Mouse (Mus musculus) E14TG2a.4 (cell line): ENCODE results near the gene Prg3.

Experiments used
- CTCF ChIP-seq: conservative IDR thresholded peaks from 2 replicates; pipeline ENCODE4 v1.5.1; 2014; ENCODE audit warnings: low read length
- NANOG ChIP-seq: IDR thresholded peaks from 2 replicates; pipeline ENCODE4 v1.6.1; 2014; ENCODE audit warnings: borderline replicate concordance, low read length, mixed read lengths
- POU5F1 ChIP-seq: IDR thresholded peaks from 2 replicates; pipeline ENCODE4 v1.6.1; 2014; ENCODE audit warnings: low read length, borderline replicate concordance

DNA sequence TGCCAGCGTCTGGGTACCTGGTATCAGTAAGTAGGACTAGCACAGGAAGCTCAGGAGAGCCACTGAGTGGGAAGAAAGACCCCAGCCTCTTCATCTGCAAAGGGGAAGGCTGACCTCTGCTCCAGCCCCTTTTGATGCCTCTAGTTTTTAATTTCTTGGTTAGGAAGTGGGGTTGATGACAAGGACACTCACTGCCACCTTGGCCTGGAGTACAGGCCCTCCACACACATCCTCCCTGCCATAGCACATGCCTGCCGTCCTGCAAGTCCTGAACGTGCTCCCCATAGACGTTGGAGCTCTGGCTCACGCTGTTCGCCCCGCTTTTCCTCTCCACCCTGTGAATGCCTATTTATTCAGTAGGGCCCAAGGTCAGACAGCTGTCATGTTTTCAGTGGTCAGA lies 18.6 kb downstream of the Prg3 start:
- TF ChIP-seq CTCF, result no peak
- no peak for TF ChIP-seq NANOG
- no peak for TF ChIP-seq POU5F1
